Mouse (Mus musculus): ENCODE results near the gene Cacna2d2.

DNA sequence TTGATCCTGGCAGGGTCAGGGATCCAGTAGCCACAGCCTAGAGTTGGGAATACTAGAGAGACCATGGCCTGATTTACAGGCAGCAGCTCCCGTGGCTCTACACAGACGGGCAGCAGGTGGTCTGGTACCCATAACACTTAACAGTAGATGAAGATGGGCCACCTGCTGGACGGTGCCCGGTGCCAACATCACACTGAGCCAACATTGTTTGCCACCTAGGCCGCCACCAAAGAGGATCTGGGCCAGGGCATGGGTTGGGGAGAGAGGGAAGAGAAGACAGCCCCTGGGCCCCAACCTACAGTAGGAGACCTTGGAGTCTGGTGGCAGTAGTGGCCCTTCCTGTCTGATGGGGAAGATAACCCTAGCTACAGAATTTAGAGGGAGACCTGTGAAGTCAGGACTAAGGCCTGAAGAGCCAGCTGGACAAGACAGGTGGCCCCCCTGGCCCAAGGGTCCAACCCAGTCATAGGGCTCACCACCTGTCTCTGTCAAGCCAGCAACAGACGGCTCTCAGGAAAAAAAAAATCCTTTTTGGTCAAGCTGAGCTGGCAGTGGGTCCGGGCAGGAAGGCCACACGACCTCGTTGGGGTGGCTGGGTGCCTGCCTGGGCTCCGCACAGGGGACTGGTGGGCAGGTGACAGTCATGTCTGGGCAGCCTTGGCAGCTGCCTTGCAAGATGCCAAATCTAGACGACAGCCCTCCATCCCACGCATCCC, 102.9 kb downstream of the Cacna2d2 start:
- TF ChIP-seq POLR2A (IDR thresholded peaks at IDR 0.05; ENCODE audit: borderline replicate concordance, low read depth, low read length) (no peak), CTCF (IDR thresholded peaks at IDR 0.05; ENCODE audit: low read depth, low read length) (no peak)
